Mouse (Mus musculus) megakaryocyte, embryonic 14.5 days (primary cell): ENCODE data around the gene Zbed3.

Experiments used
- FLI1 ChIP-seq: IDR thresholded peaks from 2 replicates; pipeline ENCODE4 v1.6.1; 2012; ENCODE audit warnings: low read length, inconsistent platforms, mixed read lengths
- GATA1 ChIP-seq: IDR thresholded peaks from 3 replicates; pipeline ENCODE4 v1.6.1; 2012; ENCODE audit warnings: mixed read lengths, low read length, inconsistent platforms, borderline replicate concordance

GRCm38 (mm10) chr13:95299956-95300355 is 23.5 kb upstream of the Zbed3 start:
- TF ChIP-seq FLI1 (no peak), GATA1 (no peak)
